Mouse (Mus musculus) 3134 (cell line): ENCODE results near the gene Taf1b.

Source experiments
- DNase-seq: peaks from one replicate; pipeline ENCODE4 v3.0.0-alpha.2; 2011; ENCODE audit warnings: low spot score; ENCODE audit not compliant: insufficient read length; ENCODE audit errors: extremely low read depth

The Taf1b gene

DNA sequence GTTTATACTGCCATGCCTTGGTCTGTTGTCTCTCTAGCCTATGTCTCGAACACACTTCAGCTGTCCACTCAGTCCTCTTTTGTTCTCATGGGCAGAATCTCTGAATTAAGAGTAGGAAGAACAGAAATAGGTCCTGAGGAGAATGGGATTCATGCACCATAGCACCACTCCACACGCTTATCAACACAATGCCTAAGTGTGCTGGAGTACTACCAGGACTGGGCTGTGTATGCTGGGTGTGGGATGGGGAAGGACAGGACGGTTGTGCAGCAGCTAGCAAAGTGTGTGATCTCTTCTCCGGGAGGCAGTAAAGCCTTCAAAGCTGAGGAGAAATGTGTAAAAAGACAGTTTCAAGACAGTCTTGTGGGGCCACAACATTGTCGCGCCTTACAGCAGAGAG lies 50.7 kb downstream of the Taf1b start:
- DNase-seq, result no peak

DNA sequence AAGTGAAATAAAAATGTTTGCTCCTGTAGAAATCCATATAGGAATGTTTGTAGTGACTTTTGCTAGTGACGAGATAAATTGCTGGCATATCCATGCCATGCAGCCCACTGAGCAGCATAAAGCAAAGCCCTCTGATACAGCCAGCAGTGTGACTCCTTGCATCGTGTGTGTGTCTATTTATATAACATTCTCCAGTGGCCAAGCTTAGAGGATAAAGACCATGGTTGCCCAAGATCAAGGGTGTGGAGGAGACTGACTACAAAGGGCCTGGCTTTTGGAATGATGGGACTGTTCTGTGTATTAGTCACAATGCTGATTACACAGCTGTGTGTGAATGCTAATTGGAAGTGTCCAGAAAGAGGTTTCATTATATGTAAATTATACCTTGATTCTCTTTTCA lies 54.4 kb downstream of the Taf1b start:
- no peak for DNase-seq

DNA sequence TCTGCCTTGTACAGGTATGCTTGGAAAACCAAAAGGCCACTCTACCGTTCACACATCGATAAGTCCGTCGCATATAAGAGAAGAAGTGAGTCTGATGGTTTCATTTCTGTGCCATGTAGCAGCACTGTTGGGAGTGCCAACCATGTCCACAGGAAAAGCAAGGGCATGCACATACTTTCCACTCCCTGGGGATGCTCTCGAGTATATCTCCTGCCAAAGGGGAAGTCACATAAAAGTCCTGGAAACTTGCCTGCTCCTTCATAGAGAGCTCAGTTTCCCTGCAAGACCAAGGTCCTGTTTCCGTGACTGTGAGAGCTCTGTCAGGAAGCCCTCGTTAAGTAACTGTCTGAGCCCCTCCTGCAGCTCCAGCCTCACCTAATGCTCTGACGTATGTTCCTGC lies 57.8 kb downstream of the Taf1b start:
- no peak for DNase-seq

DNA sequence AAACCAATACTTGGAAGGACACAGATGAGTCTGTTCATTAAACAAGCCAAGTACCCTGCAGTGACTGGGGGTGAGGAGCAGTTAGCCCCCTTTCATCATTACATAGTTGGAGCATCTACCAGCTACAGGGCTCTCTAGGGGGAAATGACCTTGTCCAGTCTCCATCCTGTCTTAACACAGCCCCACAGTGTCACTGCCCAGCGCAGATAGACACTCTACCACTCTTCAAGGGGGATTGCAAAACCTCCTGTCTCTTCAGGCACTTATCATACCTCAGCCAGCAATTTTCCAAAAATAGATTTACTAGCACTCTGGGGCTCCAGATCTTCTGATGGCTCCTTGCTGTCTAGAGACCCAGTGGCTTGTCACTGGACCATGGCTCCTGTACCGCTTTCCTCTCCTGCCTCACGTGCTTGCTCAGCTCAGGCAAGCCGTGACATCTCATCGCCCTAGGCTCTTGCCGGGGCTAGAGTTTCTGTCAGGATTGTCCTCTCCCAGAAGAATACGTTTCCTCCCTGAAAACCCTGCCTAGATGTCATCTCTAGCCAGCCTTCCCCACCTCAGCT lies 65.3 kb downstream of the Taf1b start:
- no peak for DNase-seq

DNA sequence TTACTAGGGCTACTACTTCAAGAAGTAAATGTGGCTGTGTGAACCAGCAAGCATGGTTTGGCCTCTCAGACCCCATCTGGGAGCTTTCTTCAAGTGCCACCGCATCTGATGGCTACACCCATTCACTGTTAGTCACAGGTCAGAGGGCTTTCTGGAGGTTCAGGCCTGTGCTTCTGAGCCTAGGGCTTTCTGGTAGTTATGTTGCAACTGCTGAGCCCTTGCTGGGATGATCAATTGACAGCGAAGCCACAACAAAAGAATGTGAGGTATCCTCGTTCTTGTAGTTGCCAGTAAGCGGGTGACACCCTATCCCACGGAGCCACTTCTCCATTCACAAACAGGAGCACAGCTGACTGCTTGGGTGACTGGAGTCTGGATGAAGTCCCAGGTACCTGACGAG lies 67.2 kb downstream of the Taf1b start:
- no peak for DNase-seq

DNA sequence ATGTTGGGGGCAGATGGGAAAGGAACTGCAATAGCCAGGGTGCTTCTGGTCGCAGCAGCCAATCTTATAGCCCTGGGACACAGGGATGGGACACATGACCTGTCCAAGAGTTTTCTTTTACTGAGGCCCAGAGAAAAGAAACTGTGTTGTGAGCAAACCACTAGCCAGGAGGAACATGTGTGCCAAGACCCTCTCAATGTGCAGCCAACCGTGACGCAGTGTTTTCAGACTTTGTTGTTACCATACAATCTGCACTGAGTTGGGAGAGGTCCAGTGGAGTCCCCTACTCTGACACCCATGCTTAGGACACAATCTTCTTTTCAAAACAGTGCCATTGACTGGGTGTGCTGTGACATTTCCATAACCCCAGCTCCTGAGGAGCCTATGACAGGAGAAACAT lies 69.4 kb downstream of the Taf1b start:
- no peak for DNase-seq

DNA sequence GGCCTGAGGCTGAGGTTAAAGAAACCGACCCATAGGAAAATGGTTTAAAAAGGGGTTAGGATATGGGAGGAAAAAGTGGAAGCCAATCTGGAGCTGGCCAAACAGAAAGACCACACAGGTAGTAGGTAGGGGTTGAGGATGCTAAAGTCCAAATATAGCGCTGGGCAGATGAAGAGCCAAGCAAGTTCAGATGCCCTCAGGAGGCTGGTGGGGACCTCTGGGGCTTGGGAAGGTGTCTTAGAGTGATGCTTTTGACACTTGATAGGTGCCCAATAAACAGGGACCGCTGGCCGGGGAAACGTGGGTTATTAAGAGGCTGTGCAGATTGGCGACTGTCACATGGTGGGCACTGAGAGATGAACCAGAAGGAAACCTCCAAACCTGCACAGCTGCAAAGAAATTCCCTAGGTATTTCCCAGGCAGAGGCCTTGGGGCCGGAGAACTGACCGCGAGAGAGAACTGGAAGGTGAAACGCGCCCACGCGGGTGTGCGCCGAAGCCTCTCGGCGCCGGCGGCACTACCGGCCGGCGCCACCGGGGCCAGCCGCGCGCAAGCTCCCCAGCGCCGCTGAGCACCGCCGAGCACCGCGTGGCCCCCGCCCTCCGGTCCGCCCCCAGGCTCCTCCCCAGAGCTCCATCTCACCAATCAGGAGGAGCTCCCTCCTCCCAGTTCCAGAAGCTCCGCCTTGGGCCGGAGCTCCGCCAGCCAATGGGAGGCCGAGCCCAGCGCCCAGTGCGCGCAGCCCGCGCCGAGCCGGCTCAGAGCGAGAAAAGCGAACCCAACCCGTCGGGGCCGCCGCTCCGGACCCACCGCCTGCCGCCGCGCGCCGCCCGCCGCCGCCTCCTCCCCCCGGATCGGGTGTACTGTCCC lies 73.6 kb downstream of the Taf1b start, which contains the start of gene Grhl1:
Gene Grhl1 (plus strand): TSS at position 761 of the 870 bp plus-strand sequence.
- peak; percentile 83 for DNase-seq

DNA sequence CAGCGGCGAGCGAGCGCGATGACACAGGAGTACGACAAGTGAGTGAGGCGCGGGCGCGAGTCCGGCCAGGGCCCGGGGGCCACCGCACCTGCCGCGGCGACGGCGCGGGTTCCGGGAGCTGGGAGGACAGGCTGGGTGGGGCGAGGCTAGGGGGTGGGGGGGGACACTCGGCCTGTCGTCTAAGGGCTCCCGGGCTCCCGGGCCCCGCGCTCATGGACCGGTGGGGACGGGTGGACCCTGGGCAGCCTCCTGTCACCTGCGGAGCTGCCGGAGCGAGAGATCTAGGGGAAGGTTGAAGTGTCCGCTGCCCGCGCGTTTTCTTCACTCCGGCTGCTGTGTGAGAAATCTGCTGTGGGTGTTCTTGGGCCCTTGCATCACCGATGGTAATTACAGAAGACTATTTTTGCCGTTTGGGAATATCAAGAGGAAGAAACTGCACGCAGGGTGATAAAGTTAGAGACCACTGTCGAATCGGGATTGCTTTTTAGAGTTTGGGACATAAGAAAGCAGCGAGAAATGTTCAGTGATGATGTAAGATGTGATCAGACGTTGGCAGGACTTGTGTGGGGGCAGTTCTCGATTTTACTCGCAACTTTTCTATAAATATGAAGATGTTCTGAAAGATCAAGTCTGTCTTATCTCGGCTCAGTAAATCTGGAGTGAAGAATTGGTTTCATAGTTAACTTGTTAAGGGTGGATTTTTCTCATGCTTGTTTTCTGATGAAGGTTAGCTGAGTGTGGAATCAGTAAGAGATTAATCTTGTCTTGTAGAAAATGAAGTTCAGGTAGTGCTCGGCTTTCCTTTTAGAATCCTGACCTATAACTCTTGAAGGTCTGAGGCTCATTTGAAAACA lies 74.5 kb downstream of the Taf1b start:
- no peak for DNase-seq

DNA sequence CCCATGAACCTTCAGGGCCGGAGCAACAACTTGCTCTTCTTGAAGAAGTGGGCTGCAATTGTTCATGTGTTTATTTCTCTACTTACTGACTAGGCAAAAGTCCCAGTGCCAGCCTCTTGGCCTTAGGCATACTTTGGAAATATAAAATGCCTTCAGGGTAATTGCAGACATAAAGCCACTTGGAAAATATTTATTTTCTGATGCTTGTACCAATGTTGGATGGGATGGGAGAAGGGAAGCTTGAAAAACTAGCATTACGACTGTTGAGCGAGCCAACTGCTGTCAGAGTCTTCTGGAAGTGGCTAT lies 75.1 kb downstream of the Taf1b start:
- DNase-seq, result no peak

DNA sequence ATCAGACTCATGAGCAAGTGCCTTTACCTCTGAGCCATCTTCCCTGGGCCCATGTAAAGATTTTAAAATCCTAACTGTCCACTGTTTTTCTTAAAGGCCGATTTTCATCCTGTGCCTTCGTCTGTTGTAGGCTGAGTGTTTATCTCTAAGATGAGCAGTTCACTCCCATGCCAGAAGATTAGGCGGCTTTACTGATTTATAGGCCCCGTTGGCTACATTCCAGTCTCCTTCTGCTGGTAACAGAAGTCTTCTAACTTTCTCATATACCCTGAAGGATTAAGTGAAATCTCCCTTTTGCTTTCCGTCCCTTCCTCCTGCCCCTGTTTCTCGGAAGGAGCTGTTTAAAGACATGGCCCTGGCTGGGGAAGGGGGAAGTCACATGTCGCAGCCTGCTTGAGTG lies 76.7 kb downstream of the Taf1b start:
- DNase-seq, result no peak

DNA sequence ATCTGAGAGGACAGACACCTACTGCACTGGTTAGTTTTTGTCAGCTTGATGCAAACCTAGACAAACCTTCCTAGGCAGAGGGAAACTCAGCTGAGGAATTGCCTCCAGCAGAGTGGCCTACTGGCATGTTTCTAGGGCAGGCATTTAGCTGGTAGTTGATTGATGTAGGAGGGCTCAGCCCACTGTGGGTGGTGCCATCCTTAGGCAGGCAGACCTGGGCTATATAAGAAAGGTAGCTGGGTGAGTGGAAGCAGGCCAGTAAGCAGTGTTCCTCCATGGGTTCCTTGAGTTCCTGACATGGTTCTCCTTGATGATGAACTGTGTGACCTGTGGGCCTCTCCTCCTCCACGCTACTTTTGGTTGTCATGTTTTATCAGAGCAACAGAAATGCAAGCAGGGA lies 82.3 kb downstream of the Taf1b start:
- DNase-seq, result no peak

DNA sequence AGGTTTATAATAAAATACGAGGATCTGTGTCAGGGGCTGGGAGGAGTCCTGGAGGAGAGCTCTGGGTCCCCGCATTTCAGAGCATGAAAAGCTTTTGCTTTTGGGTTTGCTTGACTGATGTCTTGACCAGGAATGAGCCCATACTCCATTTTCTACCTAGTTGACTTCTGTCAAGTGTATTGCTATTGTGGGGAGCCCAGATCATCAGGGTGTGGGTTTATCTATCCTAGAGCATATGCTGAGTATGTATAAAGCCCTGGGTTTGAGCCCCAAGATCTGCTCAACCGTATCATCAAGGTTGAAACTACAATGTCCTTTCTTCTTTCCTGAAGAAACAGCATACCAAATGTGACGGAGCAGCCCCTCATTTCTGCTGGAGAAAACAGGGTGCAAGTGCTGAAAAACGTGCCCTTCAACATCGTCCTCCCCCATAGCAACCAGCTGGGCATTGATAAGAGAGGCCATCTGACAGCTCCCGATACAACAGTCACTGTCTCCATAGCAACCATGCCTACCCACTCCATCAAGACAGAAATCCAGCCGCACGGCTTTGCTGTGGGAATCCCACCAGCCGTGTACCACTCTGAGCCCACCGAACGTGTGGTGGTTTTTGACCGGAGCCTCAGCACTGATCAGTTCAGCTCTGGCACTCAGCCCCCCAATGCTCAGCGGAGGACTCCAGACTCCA lies 83.0 kb downstream of the Taf1b start:
- DNase-seq, result no peak

DNA sequence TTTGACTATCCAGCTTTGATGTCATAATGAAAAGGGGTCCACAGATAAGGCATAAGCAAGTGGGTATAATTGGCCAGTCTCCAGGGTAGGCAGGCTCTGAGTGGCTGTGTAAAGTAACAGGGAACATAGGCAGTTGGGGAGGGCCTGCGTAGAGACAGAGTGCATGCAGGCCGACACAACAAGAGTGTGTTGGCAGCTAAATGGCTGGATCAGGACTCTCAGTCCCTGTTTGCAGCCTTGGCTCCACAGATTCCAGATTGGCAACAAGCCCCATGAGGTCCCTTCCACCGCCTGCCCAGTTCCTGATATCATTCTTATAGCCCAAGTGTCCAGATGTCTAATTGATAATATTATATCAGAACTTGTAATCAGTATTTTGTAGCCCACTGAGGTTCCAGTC lies 85.5 kb downstream of the Taf1b start:
- DNase-seq, result no peak

DNA sequence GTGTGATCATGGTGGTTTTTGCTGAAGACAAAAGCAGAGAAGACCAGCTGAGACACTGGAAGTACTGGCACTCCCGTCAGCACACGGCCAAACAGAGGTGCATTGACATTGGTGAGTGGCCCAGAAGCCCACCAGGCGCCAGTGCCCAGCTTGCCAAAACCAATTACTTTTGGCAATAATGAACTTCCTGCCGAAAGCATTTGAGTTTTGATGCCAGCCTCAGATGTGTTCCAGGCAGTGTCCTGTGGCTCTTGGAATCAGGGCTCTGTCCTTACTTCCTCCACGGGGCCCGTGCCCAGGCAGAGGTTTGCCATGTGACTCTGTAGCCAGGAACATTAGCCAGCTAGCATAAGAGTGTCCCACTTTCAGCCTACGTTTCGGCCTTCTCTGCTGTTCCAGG lies 86.7 kb downstream of the Taf1b start:
- no peak for DNase-seq

DNA sequence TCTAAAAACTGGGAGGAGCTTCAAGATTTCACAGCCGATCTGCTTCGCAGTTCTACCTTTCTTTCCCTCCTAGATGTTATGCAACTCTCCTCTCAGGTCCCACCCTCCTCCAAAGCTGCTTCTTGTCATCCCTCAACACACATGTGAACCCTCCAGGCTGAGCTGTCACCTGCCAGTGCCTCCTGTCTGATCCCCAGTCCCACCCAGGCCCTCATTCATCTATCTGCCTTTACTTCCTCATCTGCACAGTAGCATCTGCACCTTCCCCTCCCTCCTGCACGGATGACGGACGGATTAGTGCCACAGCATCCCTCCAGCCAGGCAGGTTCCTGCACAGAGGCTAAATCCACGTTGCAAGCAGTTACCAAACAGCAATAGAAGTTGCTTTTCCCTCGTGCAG lies 88.0 kb downstream of the Taf1b start:
- DNase-seq, result no peak

DNA sequence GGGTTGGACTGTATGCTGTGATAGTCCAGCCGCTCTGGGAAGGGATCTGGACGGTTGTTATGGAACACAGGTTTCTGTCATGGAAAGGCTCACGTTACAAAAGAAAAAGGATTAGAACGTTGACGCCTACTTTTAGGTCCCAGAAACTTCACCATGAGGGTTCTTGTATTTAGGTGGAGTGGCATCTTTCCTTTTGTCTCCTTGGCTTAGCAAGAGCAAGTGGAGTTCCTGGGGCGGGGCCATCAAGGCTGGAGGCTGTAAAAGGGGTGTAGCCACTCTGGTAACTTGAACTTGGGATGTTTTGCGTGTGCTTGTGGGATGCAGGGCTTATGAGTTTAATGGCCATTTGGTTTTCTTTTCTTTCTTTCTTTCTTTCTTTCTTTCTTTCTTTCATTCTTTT lies 92.2 kb downstream of the Taf1b start:
- no peak for DNase-seq

DNA sequence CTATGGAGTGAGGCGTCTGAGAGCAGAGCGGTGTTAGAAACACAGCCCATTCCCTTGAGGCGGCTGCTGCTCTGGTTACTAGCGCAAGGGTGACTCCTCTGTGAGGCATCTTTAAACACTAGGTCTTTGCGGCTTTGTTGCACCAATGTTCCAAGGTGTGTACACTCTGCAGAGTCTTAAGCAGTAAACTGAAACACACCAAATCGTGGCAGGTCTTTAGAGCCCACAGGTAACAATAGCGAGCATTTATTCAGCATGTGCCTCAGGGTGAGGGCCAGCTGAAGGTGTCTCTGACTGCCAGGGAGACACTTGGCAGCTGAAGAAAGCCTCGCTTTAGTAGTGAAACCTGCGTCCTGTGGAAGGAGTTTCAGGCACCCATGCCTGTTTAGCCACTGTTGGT lies 93.9 kb downstream of the Taf1b start:
- no peak for DNase-seq

DNA sequence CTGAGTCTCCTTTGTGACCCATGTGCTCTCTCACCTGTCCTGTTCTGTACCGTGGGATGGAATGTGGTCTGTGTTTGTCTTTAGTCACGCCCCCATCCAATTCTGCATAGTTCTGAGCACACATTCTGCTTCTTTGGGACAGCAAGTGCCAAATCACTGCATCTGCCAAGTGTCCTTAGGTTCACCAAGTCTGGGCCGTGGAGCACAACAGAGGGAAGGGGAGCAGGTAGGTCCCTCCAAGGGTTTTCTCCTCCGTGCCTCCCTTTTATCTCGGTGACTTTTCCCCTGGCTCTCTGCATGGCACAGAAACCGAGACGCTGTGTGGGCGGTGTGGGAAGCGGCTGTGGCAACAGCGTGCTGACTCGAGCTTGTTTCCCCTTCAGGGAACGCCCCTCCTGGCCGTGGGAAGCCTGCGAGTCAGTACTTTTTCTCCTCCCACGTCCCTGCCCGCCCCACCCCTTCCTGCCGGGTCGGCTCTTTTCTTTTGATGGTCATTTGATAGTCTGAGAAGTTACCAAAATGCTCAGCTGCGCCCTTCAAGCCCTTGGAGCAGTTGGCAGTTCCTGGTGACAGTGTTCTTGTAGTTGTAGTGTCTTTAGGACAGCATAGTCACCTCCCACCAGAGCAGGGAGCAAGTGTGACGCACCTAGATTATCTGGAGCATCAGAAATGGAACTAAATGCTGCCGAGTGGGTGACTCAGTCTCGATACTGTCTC lies 95.0 kb downstream of the Taf1b start:
- peak; percentile 73 for DNase-seq

DNA sequence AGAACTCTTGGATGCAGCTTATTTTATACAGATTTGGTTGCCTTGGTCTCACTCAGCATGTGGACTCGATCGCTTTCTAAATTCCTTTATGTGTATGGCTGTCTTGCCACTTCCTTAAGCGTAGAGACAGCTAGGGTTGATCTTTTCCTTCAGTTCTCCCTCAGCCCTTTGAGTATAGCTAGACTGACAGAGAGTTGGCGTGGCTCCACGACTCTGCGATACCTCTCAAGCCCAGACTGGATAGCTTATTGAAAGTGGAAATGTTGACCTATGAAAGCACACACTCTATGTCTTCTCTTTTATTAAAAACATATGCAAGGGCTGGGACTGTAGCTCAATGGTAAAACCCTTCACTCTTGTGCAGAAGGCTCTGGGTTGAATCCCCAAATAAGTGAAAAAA lies 99.2 kb downstream of the Taf1b start:
- no peak for DNase-seq

DNA sequence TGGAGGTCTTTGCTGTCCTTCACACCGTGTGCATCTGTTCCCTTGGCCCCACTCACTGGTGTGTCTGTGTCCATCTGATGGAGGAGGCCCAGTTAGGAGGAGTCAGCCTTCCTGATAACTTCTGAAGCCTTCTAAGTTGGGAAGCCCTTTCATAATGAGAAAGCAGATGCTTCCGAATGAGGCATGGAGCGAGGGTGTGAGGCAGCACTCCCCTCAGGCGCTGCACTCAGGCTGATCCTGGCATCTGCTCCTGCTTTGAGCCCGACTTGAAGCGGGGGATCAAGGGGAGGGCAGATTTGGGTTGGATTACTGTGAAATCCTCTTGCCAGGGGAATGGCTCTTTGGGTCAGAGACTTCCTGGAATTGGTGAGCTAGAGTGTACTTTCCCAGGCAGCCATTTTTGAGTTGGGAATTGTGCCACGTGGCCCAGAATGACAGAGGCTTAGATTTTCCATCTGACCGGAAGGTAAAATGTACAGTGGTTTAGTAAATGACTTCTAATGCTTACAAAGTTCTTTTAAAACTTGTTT lies 101.3 kb downstream of the Taf1b start:
- no peak for DNase-seq
